Mouse (Mus musculus) lung, postnatal 14 days (tissue): ENCODE measurements at regions not wholly inside any gene's neighbourhood (a gene's known extent, or its start where the extent isn't known, plus 50 kb on each side); places are given as distances from the start of the nearest gene placed in this dataset.
A peak's percentile ranks its signal among the peaks of the same experiment; 100 is the strongest.

Source experiments
- DNase-seq: peaks from one replicate; pipeline ENCODE4 v3.0.0; 2021

GRCm38 (mm10) chr8:83837637-83838378 is 62.1 kb upstream of the Adgrl1 start:
- DNase-seq, result no peak

GRCm38 (mm10) chr8:83829851-83830250 is 70.1 kb upstream of the Adgrl1 start:
- DNase-seq, result no peak

- DNase-seq, result peak; percentile 63
Observed at GRCm38 (mm10) chr8:83824925-83825680, 74.8 kb upstream of the Adgrl1 start.

- DNase-seq, result no peak
Observed at GRCm38 (mm10) chr8:83819086-83819485, 78.0 kb upstream of the Adgre5 start.

- no peak for DNase-seq
Observed at GRCm38 (mm10) chr8:83810651-83811050, 69.5 kb upstream of the Adgre5 start.

GRCm38 (mm10) chr8:83805612-83806011 is 64.5 kb upstream of the Adgre5 start:
- peak; percentile 38 for DNase-seq

GRCm38 (mm10) chr8:83803312-83803711 is 62.2 kb upstream of the Adgre5 start:
- peak; percentile 14 for DNase-seq

GRCm38 (mm10) chr8:83802506-83802905 is 61.4 kb upstream of the Adgre5 start:
- DNase-seq, result no peak

GRCm38 (mm10) chr8:83799607-83799950 is 58.5 kb upstream of the Adgre5 start:
- peak; percentile 41 for DNase-seq

GRCm38 (mm10) chr8:83798881-83799606 is 57.9 kb upstream of the Adgre5 start:
- DNase-seq, result no peak

GRCm38 (mm10) chr8:83793491-83794238 is 52.5 kb upstream of the Adgre5 start:
- DNase-seq, result no peak
